Mouse (Mus musculus) C2C12 (cell line): ENCODE results near the gene Slc11a1.

Experiments used
- CTCF ChIP-seq: IDR thresholded peaks from one replicate; pipeline ENCODE4 v1.5.1; 2011; ENCODE audit not compliant: control insufficient read depth, insufficient read depth, insufficient read length
- FOSL1 ChIP-seq: IDR thresholded peaks from one replicate; pipeline ENCODE4 v1.8.0; 2011; ENCODE audit warnings: mild to moderate bottlenecking, low read length; ENCODE audit not compliant: poor library complexity, insufficient read depth, severe bottlenecking
- USF1 ChIP-seq: IDR thresholded peaks from one replicate; pipeline ENCODE4 v1.6.1; 2011; ENCODE audit warnings: low read depth, mild to moderate bottlenecking, control low read depth, moderate library complexity

DNA sequence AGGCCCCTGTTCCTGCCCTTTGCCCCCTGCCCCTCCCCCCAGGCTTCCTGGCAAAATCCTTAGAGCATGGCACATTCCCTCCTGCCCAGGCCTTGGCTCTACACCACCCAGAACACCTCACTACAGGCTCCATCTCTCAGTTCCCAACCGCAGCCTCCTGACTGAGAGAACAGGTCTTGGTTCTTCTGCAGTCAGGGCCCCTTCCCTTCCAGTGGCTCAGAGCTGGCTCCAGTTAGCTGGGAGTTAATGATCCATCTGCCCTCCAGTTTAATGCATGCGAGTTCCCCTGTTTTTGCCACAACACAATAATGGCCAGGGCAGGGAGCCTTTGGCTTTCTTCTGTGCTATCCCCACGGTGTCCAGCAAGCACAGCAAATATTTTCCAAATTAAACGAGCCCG lies 31.8 kb upstream of the Slc11a1 start:
- no peak for TF ChIP-seq CTCF
- no peak for TF ChIP-seq USF1
- TF ChIP-seq FOSL1 = no peak
